Mouse (Mus musculus): ENCODE measurements around the gene Fank1. TPM values are rescaled to one million over a fixed set of nuclear protein-coding genes. Genes with fewer than 3 reads are reported as not detected.

The Fank1 gene
- total and polyA plus RNA-seq, 2 experiments from 2014 or later, result 4.5 to 9.0 TPM

- Histone ChIP-seq H3K27ac (ENCODE audit: low read depth, low read length) (no peak overlapping the region), H3K4me2 (ENCODE audit: low read depth) (no peak overlapping the region), H3K36me3 (ENCODE audit: insufficient read depth) (no peaks in the 10 kb centered on the region), H3K4me3 (ENCODE audit: low read depth, low read length) (no peak overlapping the region), H3K9me3 (ENCODE audit: low read length) (no peaks in the 10 kb centered on the region), H3K4me1 (ENCODE audit: insufficient read depth) (no peaks in the 10 kb centered on the region), H3K9ac (no peak overlapping the region), H3K27me3 (ENCODE audit: insufficient read depth, low read length) (no peaks in the 10 kb centered on the region)
- no peak; the same call in 1 of the 2 replicates for TF ChIP-seq CTCF (IDR thresholded peaks at IDR 0.05; ENCODE audit: low read depth)
- 90% methylated on average over 6 of the region's 6 CpGs for WGBS
- DNase-seq (no peak), ATAC-seq (no peak)
Observed at GRCm38 (mm10) chr7:133823751-133824150, 47.1 kb downstream of the Fank1 start.

DNA sequence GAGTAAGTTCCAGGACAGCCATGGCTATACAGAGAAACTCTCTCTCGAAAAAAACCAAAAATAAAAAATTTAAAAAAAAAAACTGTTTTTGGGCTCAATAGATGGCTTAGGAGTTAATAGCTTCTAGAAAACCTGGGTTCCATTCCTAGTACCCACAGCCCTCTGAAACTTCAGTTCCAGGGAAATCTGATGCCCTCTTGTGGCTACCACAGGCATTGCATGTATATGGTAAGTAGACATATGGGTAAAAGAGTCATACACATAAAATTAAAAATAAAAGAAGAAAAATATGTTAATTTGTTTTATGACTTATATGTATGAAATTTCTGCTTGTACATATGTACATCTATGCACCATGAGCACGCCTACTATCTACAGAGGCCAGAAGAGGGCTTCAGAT is 47.9 kb downstream of the Fank1 start:
- Histone ChIP-seq H3K36me3 (ENCODE audit: insufficient read depth) (no peaks in the 10 kb centered on the region), H3K9ac (no peak overlapping the region), H3K27me3 (ENCODE audit: insufficient read depth, low read length) (no peaks in the 10 kb centered on the region), H3K27ac (ENCODE audit: low read depth, low read length) (no peak overlapping the region), H3K4me1 (ENCODE audit: insufficient read depth) (no peaks in the 10 kb centered on the region), H3K4me2 (ENCODE audit: low read depth) (no peak overlapping the region), H3K9me3 (ENCODE audit: low read length) (no peaks in the 10 kb centered on the region), H3K4me3 (ENCODE audit: low read depth, low read length) (no peak overlapping the region)
- 98% methylated on average over 2 of the region's 2 CpGs for WGBS
- no peak for DNase-seq
- no peak for TF ChIP-seq CTCF (IDR thresholded peaks at IDR 0.05; ENCODE audit: low read depth)
- no peak for ATAC-seq

- ATAC-seq, result no peak
- H3K9ac ChIP-seq, result no peak overlapping the region
- no peaks in the 10 kb centered on the region for H3K36me3 ChIP-seq (ENCODE audit: insufficient read depth)
- H3K9me3 ChIP-seq (ENCODE audit: low read length), result no peaks in the 10 kb centered on the region
- TF ChIP-seq CTCF (IDR thresholded peaks at IDR 0.05; ENCODE audit: low read depth), result no peak
- H3K4me1 ChIP-seq (ENCODE audit: insufficient read depth), result no peaks in the 10 kb centered on the region
- no peaks in the 10 kb centered on the region for H3K27me3 ChIP-seq (ENCODE audit: insufficient read depth, low read length)
- WGBS, result 26% methylated on average over 4 of the region's 4 CpGs
- no peak overlapping the region for H3K4me2 ChIP-seq (ENCODE audit: low read depth)
- H3K27ac ChIP-seq (ENCODE audit: low read depth, low read length), result no peak overlapping the region; the same call in 1 of the 2 replicates
- H3K4me3 ChIP-seq (ENCODE audit: low read depth, low read length), result no peak overlapping the region
- DNase-seq, result no peak
Observed at GRCm38 (mm10) chr7:133828514-133828913, 51.9 kb downstream of the Fank1 start.

DNA sequence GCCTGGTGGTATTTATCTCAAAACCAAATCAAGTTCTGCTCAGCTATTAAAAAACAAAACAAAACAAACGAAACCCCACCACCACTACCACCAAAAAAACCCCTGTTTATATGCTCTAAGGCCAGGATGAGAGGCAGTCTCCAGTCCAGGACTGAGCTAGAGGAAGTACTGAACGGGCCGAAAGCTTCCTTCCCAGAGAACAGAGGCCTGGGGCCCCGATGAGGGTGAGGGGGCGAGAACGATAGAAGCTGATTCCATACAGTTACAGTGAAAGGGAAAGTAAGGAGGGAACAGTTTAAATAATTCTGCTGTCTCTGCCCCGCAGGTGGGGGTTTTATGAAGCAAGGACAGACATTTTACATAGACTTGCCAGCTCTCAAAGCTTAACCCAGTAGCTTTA is 52.9 kb downstream of the Fank1 start:
- H3K27me3 ChIP-seq (ENCODE audit: insufficient read depth, low read length), result no peaks in the 10 kb centered on the region
- H3K36me3 ChIP-seq (ENCODE audit: insufficient read depth), result no peaks in the 10 kb centered on the region
- no peak overlapping the region for H3K9ac ChIP-seq
- H3K4me1 ChIP-seq (ENCODE audit: insufficient read depth), result no peaks in the 10 kb centered on the region
- H3K27ac ChIP-seq (ENCODE audit: low read depth, low read length), result no peak overlapping the region
- H3K4me2 ChIP-seq (ENCODE audit: low read depth), result no peak overlapping the region
- no peak for ATAC-seq
- WGBS, result 63% methylated on average over 7 of the region's 7 CpGs
- no peaks in the 10 kb centered on the region for H3K9me3 ChIP-seq (ENCODE audit: low read length)
- no peak for TF ChIP-seq CTCF (IDR thresholded peaks at IDR 0.05; ENCODE audit: low read depth)
- no peak overlapping the region for H3K4me3 ChIP-seq (ENCODE audit: low read depth, low read length)
- DNase-seq, result no peak

DNA sequence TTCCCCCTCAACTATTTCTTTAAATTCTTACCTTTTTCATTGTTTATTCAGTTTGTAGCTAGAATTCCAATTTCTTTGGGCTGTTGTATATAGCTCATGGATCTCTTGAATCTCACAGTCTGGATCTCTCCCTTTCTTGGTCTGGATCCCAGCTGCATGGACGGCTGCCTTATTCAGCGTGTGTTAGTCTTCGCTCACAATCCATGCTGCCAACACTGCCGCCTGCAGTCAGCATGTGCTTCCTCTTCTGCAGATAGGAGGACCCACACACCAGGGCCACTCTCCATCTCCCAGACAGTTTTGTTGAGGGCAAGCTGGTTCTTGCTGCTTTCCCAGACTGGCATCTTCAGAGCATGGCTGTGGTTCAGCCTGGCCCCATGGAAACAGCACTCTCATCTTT is 62.9 kb downstream of the Fank1 start:
- WGBS, result 50% methylated on average over 4 of the region's 4 CpGs
- Histone ChIP-seq H3K27me3 (ENCODE audit: insufficient read depth, low read length) (no peaks in the 10 kb centered on the region), H3K9me3 (ENCODE audit: low read length) (no peaks in the 10 kb centered on the region), H3K4me1 (ENCODE audit: insufficient read depth) (no peaks in the 10 kb centered on the region), H3K36me3 (ENCODE audit: insufficient read depth) (no peaks in the 10 kb centered on the region), H3K4me2 (ENCODE audit: low read depth) (no peak overlapping the region), H3K4me3 (ENCODE audit: low read depth, low read length) (no peak overlapping the region), H3K27ac (ENCODE audit: low read depth, low read length) (no peak overlapping the region), H3K9ac (no peak overlapping the region)
- DNase-seq (peak; percentile 80), ATAC-seq (peak; percentile 55)
- TF ChIP-seq CTCF (IDR thresholded peaks at IDR 0.05; ENCODE audit: low read depth), result peak; percentile 59

DNA sequence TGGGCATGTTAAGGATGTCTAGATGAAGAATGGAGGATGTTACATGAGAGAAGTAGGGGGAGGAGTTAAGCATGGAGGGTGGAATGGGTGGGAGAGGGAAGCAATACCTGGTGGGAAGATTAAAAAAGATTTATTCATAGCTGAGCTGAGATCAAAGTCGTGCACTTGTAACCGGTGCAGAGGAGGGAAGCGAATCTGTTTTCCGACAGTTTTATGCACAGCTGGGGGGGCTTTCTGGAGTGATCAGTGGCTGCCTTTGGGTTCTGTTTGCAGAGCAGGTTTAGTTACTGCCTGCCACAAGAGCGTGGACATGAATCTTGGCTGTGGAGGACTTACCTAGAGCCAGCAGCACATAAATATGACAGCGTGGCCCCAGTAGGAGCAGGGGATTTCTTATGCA is 65.4 kb downstream of the Fank1 start:
- TF ChIP-seq CTCF (IDR thresholded peaks at IDR 0.05; ENCODE audit: low read depth), result no peak
- Histone ChIP-seq H3K4me1 (ENCODE audit: insufficient read depth) (no peaks in the 10 kb centered on the region), H3K4me3 (ENCODE audit: low read depth, low read length) (no peak overlapping the region), H3K9me3 (ENCODE audit: low read length) (no peaks in the 10 kb centered on the region), H3K27me3 (ENCODE audit: insufficient read depth, low read length) (no peaks in the 10 kb centered on the region), H3K36me3 (ENCODE audit: insufficient read depth) (no peaks in the 10 kb centered on the region), H3K9ac (no peak overlapping the region), H3K4me2 (ENCODE audit: low read depth) (no peak overlapping the region), H3K27ac (ENCODE audit: low read depth, low read length) (no peak overlapping the region)
- DNase-seq (no peak), ATAC-seq (no peak)
- WGBS, result 74% methylated on average over 6 of the region's 6 CpGs

- 24% methylated on average over 1 of the region's 1 CpGs for WGBS
- no peak for TF ChIP-seq CTCF (IDR thresholded peaks at IDR 0.05; ENCODE audit: low read depth)
Observed at GRCm38 (mm10) chr7:133847175-133847574, 70.5 kb downstream of the Fank1 start.

DNA sequence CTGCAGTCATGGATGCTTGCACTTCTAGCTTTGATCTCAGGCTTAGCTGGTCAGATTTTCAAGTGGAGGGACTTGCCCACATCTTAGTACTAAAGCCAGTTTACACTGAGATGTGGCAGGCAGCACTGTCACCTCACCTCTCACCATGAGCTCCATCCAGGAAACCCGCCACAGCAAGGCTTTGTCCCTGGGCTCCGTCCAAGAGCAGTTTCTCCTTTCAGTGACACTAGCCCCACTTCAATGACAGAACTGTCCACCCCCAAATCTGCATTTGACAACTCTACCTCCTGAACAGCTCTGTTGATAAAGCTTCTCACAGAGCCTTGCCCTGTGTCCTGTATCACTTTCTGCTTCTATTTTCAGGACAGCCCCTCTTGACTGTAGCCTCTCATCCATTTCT is 71.5 kb downstream of the Fank1 start:
- Histone ChIP-seq H3K9ac (no peak overlapping the region), H3K27me3 (ENCODE audit: insufficient read depth, low read length) (no peaks in the 10 kb centered on the region), H3K9me3 (ENCODE audit: low read length) (no peaks in the 10 kb centered on the region), H3K4me2 (ENCODE audit: low read depth) (no peak overlapping the region), H3K4me3 (ENCODE audit: low read depth, low read length) (no peak overlapping the region), H3K36me3 (ENCODE audit: insufficient read depth) (no peaks in the 10 kb centered on the region), H3K27ac (ENCODE audit: low read depth, low read length) (no peak overlapping the region), H3K4me1 (ENCODE audit: insufficient read depth) (no peaks in the 10 kb centered on the region)
- ATAC-seq, result no peak
- DNase-seq, result no peak
- TF ChIP-seq CTCF (IDR thresholded peaks at IDR 0.05; ENCODE audit: low read depth), result no peak
- 70% methylated on average over 2 of the region's 2 CpGs for WGBS

More at GRCm38 (mm10) chr7:133847175-133847574, 70.5 kb downstream of the Fank1 start:
- Histone ChIP-seq H3K9me3 (ENCODE audit: low read length) (no peaks in the 10 kb centered on the region), H3K4me1 (ENCODE audit: insufficient read depth) (no peaks in the 10 kb centered on the region), H3K27me3 (ENCODE audit: insufficient read depth, low read length) (no peaks in the 10 kb centered on the region), H3K4me3 (ENCODE audit: low read depth, low read length) (no peak overlapping the region), H3K27ac (ENCODE audit: low read depth, low read length) (no peak overlapping the region), H3K9ac (no peak overlapping the region), H3K4me2 (ENCODE audit: low read depth) (no peak overlapping the region), H3K36me3 (ENCODE audit: insufficient read depth) (no peaks in the 10 kb centered on the region)
- DNase-seq (no peak), ATAC-seq (no peak)

All from forebrain, postnatal 0 days (tissue).